Mouse (Mus musculus): Measurements from ENCODE around the gene Gm13178. TPM values are rescaled to one million over a fixed set of nuclear protein-coding genes. Genes with fewer than 3 reads are reported as not detected.

The Gm13178 gene
- polyA plus RNA-seq (2015; fragmentation: Nextera tagmentation; extraction: Ambion mirVana) = not detected in 2 replicates

- 84% methylated on average over 1 of the region's 1 CpGs for WGBS
- no peak within 1 kb of the TSS for H3K4me2 ChIP-seq (replicated peaks; ENCODE audit: low read depth, low read length)
- no peaks in the 10 kb centered on the region for H3K4me1 ChIP-seq (ENCODE audit: insufficient read depth, low read depth, low read length)
- no peaks in the 10 kb centered on the region for H3K36me3 ChIP-seq (ENCODE audit: insufficient read depth, low read length)
- H3K27ac ChIP-seq (ENCODE audit: low read length) = no peak within 1 kb of the TSS
- no peaks in the 10 kb centered on the region for H3K9me3 ChIP-seq (ENCODE audit: low read length)
- no peak within 1 kb of the TSS for H3K9ac ChIP-seq (replicated peaks; ENCODE audit: low read depth)
- no peaks in the 10 kb centered on the region for H3K27me3 ChIP-seq (replicated peaks; ENCODE audit: insufficient read depth, low read length)
- no peak within 1 kb of the TSS for H3K4me3 ChIP-seq (ENCODE audit: low read depth, low read length)
- ATAC-seq (no peak), DNase-seq (ENCODE audit: low spot score) (no peak)
- TF ChIP-seq EP300 (IDR thresholded peaks at IDR 0.05) (no peak), CTCF (IDR thresholded peaks at IDR 0.05) (no peak)
Measured at GRCm38 (mm10) chr4:144721304-144721703, at the start of gene Gm13178. Gene Gm13178, minus strand, starts transcription at chr4:144721404.

GRCm38 (mm10) chr4:144765722-144766121 lies 44.5 kb upstream of the Gm13178 start:
- no peak overlapping the region for H3K4me3 ChIP-seq (ENCODE audit: low read depth, low read length)
- DNase-seq (ENCODE audit: low spot score) = peak; percentile 46
- TF ChIP-seq EP300 (IDR thresholded peaks at IDR 0.05) (no peak), CTCF (IDR thresholded peaks at IDR 0.05) (peak; percentile 60)
- no peaks in the 10 kb centered on the region for H3K9me3 ChIP-seq (ENCODE audit: low read length)
- 17% methylated on average over 2 of the region's 2 CpGs for WGBS
- no peaks in the 10 kb centered on the region for H3K36me3 ChIP-seq (ENCODE audit: insufficient read depth, low read length)
- H3K4me1 ChIP-seq (ENCODE audit: insufficient read depth, low read depth, low read length) = no peaks in the 10 kb centered on the region
- H3K4me2 ChIP-seq (replicated peaks; ENCODE audit: low read depth, low read length) = no peak overlapping the region
- no peak overlapping the region for H3K9ac ChIP-seq (replicated peaks; ENCODE audit: low read depth)
- H3K27ac ChIP-seq (ENCODE audit: low read length) = no peak overlapping the region
- no peaks in the 10 kb centered on the region for H3K27me3 ChIP-seq (replicated peaks; ENCODE audit: insufficient read depth, low read length)
- ATAC-seq = no peak

GRCm38 (mm10) chr4:144749139-144749538 lies 27.9 kb upstream of the Gm13178 start:
- H3K9me3 ChIP-seq (ENCODE audit: low read length) = no peaks in the 10 kb centered on the region
- no peaks in the 10 kb centered on the region for H3K27me3 ChIP-seq (replicated peaks; ENCODE audit: insufficient read depth, low read length)
- H3K4me2 ChIP-seq (replicated peaks; ENCODE audit: low read depth, low read length) = no peak overlapping the region
- H3K4me3 ChIP-seq (ENCODE audit: low read depth, low read length) = no peak overlapping the region
- TF ChIP-seq EP300 (IDR thresholded peaks at IDR 0.05) (no peak), CTCF (IDR thresholded peaks at IDR 0.05) (no peak)
- no peak for ATAC-seq
- H3K27ac ChIP-seq (ENCODE audit: low read length) = no peak overlapping the region
- DNase-seq (ENCODE audit: low spot score) = no peak
- H3K36me3 ChIP-seq (ENCODE audit: insufficient read depth, low read length) = no peaks in the 10 kb centered on the region
- 43% methylated on average over 1 of the region's 1 CpGs for WGBS
- no peak overlapping the region for H3K9ac ChIP-seq (replicated peaks; ENCODE audit: low read depth)
- H3K4me1 ChIP-seq (ENCODE audit: insufficient read depth, low read depth, low read length) = no peaks in the 10 kb centered on the region

GRCm38 (mm10) chr4:144719691-144720090 lies 1.5 kb downstream of the Gm13178 start:
- no peak for TF ChIP-seq EP300 (IDR thresholded peaks at IDR 0.05)
- TF ChIP-seq CTCF (IDR thresholded peaks at IDR 0.05) = no peak

GRCm38 (mm10) chr4:144718288-144718687 lies 2.9 kb downstream of the Gm13178 start:
- Histone ChIP-seq H3K9me3 (ENCODE audit: low read length) (no peaks in the 10 kb centered on the region), H3K4me3 (ENCODE audit: low read depth, low read length) (no peak overlapping the region), H3K4me2 (replicated peaks; ENCODE audit: low read depth, low read length) (no peak overlapping the region), H3K27me3 (replicated peaks; ENCODE audit: insufficient read depth, low read length) (no peaks in the 10 kb centered on the region), H3K9ac (replicated peaks; ENCODE audit: low read depth) (no peak overlapping the region), H3K27ac (ENCODE audit: low read length) (no peak overlapping the region), H3K36me3 (ENCODE audit: insufficient read depth, low read length) (no peaks in the 10 kb centered on the region), H3K4me1 (ENCODE audit: insufficient read depth, low read depth, low read length) (no peaks in the 10 kb centered on the region)
- 100% methylated on average over 1 of the region's 1 CpGs for WGBS
- DNase-seq (ENCODE audit: low spot score) = no peak
- ATAC-seq = no peak
- TF ChIP-seq CTCF (IDR thresholded peaks at IDR 0.05) (no peak), EP300 (IDR thresholded peaks at IDR 0.05) (no peak)

More at GRCm38 (mm10) chr4:144719691-144720090, 1.5 kb downstream of the Gm13178 start:
- WGBS = 67% methylated on average over 1 of the region's 1 CpGs
- no peaks in the 10 kb centered on the region for H3K36me3 ChIP-seq (ENCODE audit: insufficient read depth, low read length)
- H3K4me1 ChIP-seq (ENCODE audit: insufficient read depth, low read depth, low read length) = no peaks in the 10 kb centered on the region
- no peak overlapping the region for H3K9ac ChIP-seq (replicated peaks; ENCODE audit: low read depth)
- DNase-seq (ENCODE audit: low spot score) (no peak), ATAC-seq (no peak)
- H3K27ac ChIP-seq (ENCODE audit: low read length) = no peak overlapping the region
- no peaks in the 10 kb centered on the region for H3K27me3 ChIP-seq (replicated peaks; ENCODE audit: insufficient read depth, low read length)
- no peaks in the 10 kb centered on the region for H3K9me3 ChIP-seq (ENCODE audit: low read length)
- no peak overlapping the region for H3K4me3 ChIP-seq (ENCODE audit: low read depth, low read length)
- H3K4me2 ChIP-seq (replicated peaks; ENCODE audit: low read depth, low read length) = no peak overlapping the region

GRCm38 (mm10) chr4:144686268-144686667 lies 34.9 kb downstream of the Gm13178 start, which contains the start of gene Gm436:
Gene Gm436, minus strand, starts transcription at chr4:144686368.
- Histone ChIP-seq H3K36me3 (ENCODE audit: insufficient read depth, low read length) (no peaks in the 10 kb centered on the region), H3K9ac (replicated peaks; ENCODE audit: low read depth) (no peak within 1 kb of the TSS), H3K4me3 (ENCODE audit: low read depth, low read length) (no peak within 1 kb of the TSS), H3K9me3 (ENCODE audit: low read length) (no peaks in the 10 kb centered on the region), H3K4me2 (replicated peaks; ENCODE audit: low read depth, low read length) (no peak within 1 kb of the TSS), H3K4me1 (ENCODE audit: insufficient read depth, low read depth, low read length) (no peaks in the 10 kb centered on the region), H3K27me3 (replicated peaks; ENCODE audit: insufficient read depth, low read length) (no peaks in the 10 kb centered on the region), H3K27ac (ENCODE audit: low read length) (no peak within 1 kb of the TSS)
- no peak for ATAC-seq
- TF ChIP-seq CTCF (IDR thresholded peaks at IDR 0.05) (no peak), EP300 (IDR thresholded peaks at IDR 0.05) (no peak)
- WGBS = 44% methylated on average over 2 of the region's 2 CpGs
- DNase-seq (ENCODE audit: low spot score) = no peak

Other genes starting within 250 kb of the Gm13178 start
- not detected in 2 replicates for gene 9430007A20Rik, start 201.6 kb downstream of the Gm13178 start, polyA plus RNA-seq (2015; fragmentation: Nextera tagmentation; extraction: Ambion mirVana)
- gene Gm13124, start 156.3 kb downstream of the Gm13178 start, polyA plus RNA-seq (2015; fragmentation: Nextera tagmentation; extraction: Ambion mirVana) = not detected in 2 replicates
- not detected in 2 replicates for gene Aadacl4, start 107.7 kb downstream of the Gm13178 start, polyA plus RNA-seq (2015; fragmentation: Nextera tagmentation; extraction: Ambion mirVana)
- gene Gm436, start 35.0 kb downstream of the Gm13178 start, polyA plus RNA-seq (2015; fragmentation: Nextera tagmentation; extraction: Ambion mirVana) = not detected in 2 replicates
- gene Gm438, start 65.2 kb upstream of the Gm13178 start, polyA plus RNA-seq (2015; fragmentation: Nextera tagmentation; extraction: Ambion mirVana) = not detected in 2 replicates
- gene Dhrs3, start 171.4 kb upstream of the Gm13178 start, polyA plus RNA-seq (2015; fragmentation: Nextera tagmentation; extraction: Ambion mirVana) = 177 and 229 TPM in 2 replicates